Mouse (Mus musculus) midbrain, embryonic 12.5 days (tissue): ENCODE data around the gene H2-DMa. TPM values are rescaled to one million over a fixed set of nuclear protein-coding genes. Genes with fewer than 3 reads are reported as not detected.
"Not testable (repeated sequence)": the region's sequence is repeated elsewhere in the genome, so short reads cannot be mapped to it uniquely, and the experiment has no call there.

Experiments
- ATAC-seq: fragments of 200-750 bp; cut with Nextera tagmentation; 2 replicates; pipeline ENCODE4 v1.8.0; 2017; ENCODE audit warnings: low read depth, moderate TSS enrichment, moderate library complexity; ENCODE audit not compliant: low FRiP score
- H3K27ac ChIP-seq: fragments of 300-500 bp; sonication (generic); replicated peaks from 2 replicates; pipeline ENCODE4 v1.5.1; 2016; ENCODE audit warnings: mild to moderate bottlenecking
- H3K27me3 ChIP-seq: fragments of 300-500 bp; sonication (generic); 2 replicates; pipeline ENCODE4 v1.6.1; 2016; ENCODE audit warnings: mild to moderate bottlenecking
- H3K36me3 ChIP-seq: fragments of 300-500 bp; sonication (generic); 2 replicates; pipeline ENCODE4 v1.6.1; 2016
- H3K4me1 ChIP-seq: fragments of 300-500 bp; sonication (generic); 2 replicates; pipeline ENCODE4 v1.6.1; 2016
- H3K4me2 ChIP-seq: fragments of 300-500 bp; sonication (generic); replicated peaks from 2 replicates; pipeline ENCODE4 v1.6.1; 2016; ENCODE audit warnings: mild to moderate bottlenecking, moderate library complexity
- H3K4me3 ChIP-seq: fragments of 300-500 bp; sonication (generic); 2 replicates; pipeline ENCODE4 v1.5.1; 2016; ENCODE audit warnings: mild to moderate bottlenecking
- H3K9ac ChIP-seq: fragments of 300-500 bp; sonication (generic); replicated peaks from 2 replicates; pipeline ENCODE4 v1.6.1; 2016; ENCODE audit warnings: mild to moderate bottlenecking, moderate library complexity
- H3K9me3 ChIP-seq: fragments of 300-500 bp; sonication (generic); 2 replicates; pipeline ENCODE4 v1.6.1; 2016; ENCODE audit warnings: mild to moderate bottlenecking
- WGBS: fragments of 180-500 bp; shearing (Covaris S2); methylation state at CpG from one replicate; pipeline ENCODE4 v1.1.7; 2016; 5-methylcytosine and 5-hydroxymethylcytosine counted together
- polyA plus RNA-seq: library from polyadenylated mRNA; unstranded; fragments of >200 nt; fragmentation: Nextera tagmentation; extraction: Ambion mirVana; gene quantifications from 2 replicates; pipeline ENCODE4 v1.2.1, GENCODE M21; 2016

Gene H2-DMa
- polyA plus RNA-seq, 1 experiment from 2014 or later: 9.8 TPM

DNA sequence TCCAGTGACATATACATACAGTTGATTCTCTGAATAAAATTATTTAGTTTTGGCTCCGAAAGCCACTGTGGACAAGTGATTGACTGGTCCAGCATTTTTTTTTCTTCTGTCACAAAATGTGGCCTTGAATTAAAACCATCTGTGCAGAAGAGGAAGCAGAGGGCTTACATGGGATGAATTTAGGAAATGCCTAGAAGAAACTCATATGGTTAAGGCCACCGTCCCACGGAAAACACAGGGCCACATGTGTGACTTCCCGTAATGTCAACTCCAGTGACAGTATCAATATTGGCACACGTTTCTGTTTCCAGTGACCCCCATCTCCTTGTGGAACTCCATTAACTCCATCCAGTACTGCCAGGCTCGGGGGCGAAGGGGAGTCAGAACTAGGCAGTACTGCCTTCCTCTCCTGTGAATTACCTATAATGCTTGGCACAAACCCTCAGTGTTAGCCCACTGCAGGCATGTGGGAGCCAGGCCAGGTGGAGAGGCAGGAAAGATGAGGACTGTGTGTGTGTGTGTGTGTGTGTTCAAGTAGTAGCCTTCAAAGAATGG lies 23.2 kb downstream of the H2-DMa start:
- 86% methylated on average over 7 of the region's 7 CpGs for WGBS
- no peak overlapping the region for H3K4me3 ChIP-seq
- H3K4me2 ChIP-seq: no peak overlapping the region
- no peak overlapping the region for H3K9ac ChIP-seq
- no peak overlapping the region for H3K27ac ChIP-seq
- peaks cover 47% of the 10 kb centered on the region for H3K27me3 ChIP-seq
- no peaks in the 10 kb centered on the region for H3K9me3 ChIP-seq
- H3K36me3 ChIP-seq: no peaks in the 10 kb centered on the region
- ATAC-seq: no peak
- peaks cover 15% of the 10 kb centered on the region for H3K4me1 ChIP-seq

DNA sequence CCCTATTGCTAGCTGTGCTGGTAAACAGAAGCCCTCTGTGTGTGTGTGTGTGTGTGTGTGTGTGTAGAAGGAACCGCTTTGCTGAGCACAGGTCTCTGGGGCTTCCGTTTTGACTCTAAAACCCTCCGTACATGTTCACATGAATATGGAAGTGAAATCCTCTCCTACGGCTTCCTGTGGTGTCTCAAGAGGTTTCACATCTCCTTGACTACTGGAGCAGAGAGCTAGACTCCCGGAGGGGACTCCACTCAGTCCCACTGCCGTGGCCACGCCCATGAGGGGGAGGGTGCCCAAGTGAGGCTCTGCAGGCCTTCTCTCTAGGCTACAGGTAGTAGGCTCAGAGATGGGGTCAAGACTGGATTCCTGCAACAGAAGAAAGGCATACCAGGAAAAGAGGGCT lies 23.7 kb downstream of the H2-DMa start, which contains the start of gene H2-DMb2:
Gene H2-DMb2, plus strand, starts transcription at position 275 of the 400 bp plus-strand sequence.
- H3K4me2 ChIP-seq: no peak within 1 kb of the TSS
- WGBS: 33% methylated on average over 5 of the region's 7 CpGs

GRCm38 (mm10) chr17:34143461-34143860 lies 24.1 kb downstream of the H2-DMa start:
- no peak for ATAC-seq
- H3K27me3 ChIP-seq: peaks cover 37% of the 10 kb centered on the region
- no peak overlapping the region for H3K9ac ChIP-seq
- no peak overlapping the region for H3K4me2 ChIP-seq
- H3K27ac ChIP-seq: no peak overlapping the region
- no peak overlapping the region for H3K4me3 ChIP-seq
- no peaks in the 10 kb centered on the region for H3K9me3 ChIP-seq
- 60% methylated on average over 4 of the region's 5 CpGs for WGBS
- H3K4me1 ChIP-seq: peaks cover 15% of the 10 kb centered on the region
- H3K36me3 ChIP-seq: no peaks in the 10 kb centered on the region

More for the DNA sequence above, 23.7 kb downstream of the H2-DMa start, which contains the start of gene H2-DMb2:
- peaks cover 15% of the 10 kb centered on the region for H3K4me1 ChIP-seq
- no peak within 1 kb of the TSS for H3K27ac ChIP-seq
- H3K27me3 ChIP-seq: peaks cover 42% of the 10 kb centered on the region
- H3K4me3 ChIP-seq: no peak within 1 kb of the TSS
- H3K9me3 ChIP-seq: no peaks in the 10 kb centered on the region
- no peak within 1 kb of the TSS for H3K9ac ChIP-seq
- no peak for ATAC-seq
- no peaks in the 10 kb centered on the region for H3K36me3 ChIP-seq

GRCm38 (mm10) chr17:34144221-34144620 lies 24.9 kb downstream of the H2-DMa start:
- not testable (repeated sequence) for H3K4me2 ChIP-seq, ATAC-seq, H3K9ac ChIP-seq, H3K27ac ChIP-seq, H3K4me1 ChIP-seq, H3K36me3 ChIP-seq, H3K4me3 ChIP-seq, H3K9me3 ChIP-seq
- H3K27me3 ChIP-seq: peaks cover 30% of the 10 kb centered on the region
- WGBS: 93% methylated on average over 4 of the region's 4 CpGs

DNA sequence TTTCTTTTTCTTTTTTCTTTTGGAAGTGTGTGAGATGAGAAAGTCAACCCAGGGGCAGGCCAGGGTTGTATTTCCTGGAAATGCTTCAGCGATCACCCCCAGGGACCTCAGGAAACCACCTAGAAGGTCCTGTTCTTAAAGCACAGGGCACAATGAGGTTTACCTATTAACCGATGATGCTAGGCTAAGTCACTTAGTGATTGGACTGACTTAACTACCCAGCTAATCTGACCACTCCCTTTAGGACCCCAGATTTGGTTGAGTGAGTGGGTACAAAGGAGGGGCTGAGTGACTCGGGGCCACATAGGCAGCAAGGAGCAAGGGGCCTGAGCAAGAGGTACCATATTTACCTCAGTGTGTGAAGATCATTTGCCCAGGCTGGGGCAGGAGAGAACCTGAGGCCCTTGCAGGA lies 25.6 kb downstream of the H2-DMa start:
- Histone ChIP-seq H3K4me3 (no peak overlapping the region), H3K27me3 (peaks cover 23% of the 10 kb centered on the region), H3K27ac (no peak overlapping the region), H3K9me3 (no peaks in the 10 kb centered on the region), H3K4me2 (no peak overlapping the region), H3K9ac (no peak overlapping the region), H3K4me1 (0 out of 2 replicates have a peak, but pooled peaks cover 3% of the 10 kb centered on the region), H3K36me3 (no peaks in the 10 kb centered on the region)
- ATAC-seq: no peak
- WGBS: 81% methylated on average over 3 of the region's 3 CpGs

GRCm38 (mm10) chr17:34152923-34153322 lies 33.6 kb downstream of the H2-DMa start, which contains the start of gene H2-DMb1:
H2-DMb1 (plus strand) TSS chr17:34153072.
- no peak within 1 kb of the TSS for H3K4me2 ChIP-seq
- no peaks in the 10 kb centered on the region for H3K9me3 ChIP-seq
- H3K36me3 ChIP-seq: no peaks in the 10 kb centered on the region
- H3K9ac ChIP-seq: no peak within 1 kb of the TSS
- no peak within 1 kb of the TSS for H3K4me3 ChIP-seq
- H3K27me3 ChIP-seq: 0 out of 2 replicates have a peak, but pooled peaks cover 3% of the 10 kb centered on the region
- H3K4me1 ChIP-seq: no peaks in the 10 kb centered on the region
- H3K27ac ChIP-seq: no peak within 1 kb of the TSS
- no peak for ATAC-seq
- WGBS: 67% methylated on average over 4 of the region's 4 CpGs

- H3K4me3 ChIP-seq: no peak overlapping the region
- ATAC-seq: no peak
- 63% methylated on average over 5 of the region's 5 CpGs for WGBS
- H3K36me3 ChIP-seq: no peaks in the 10 kb centered on the region
- no peak overlapping the region for H3K9ac ChIP-seq
- no peaks in the 10 kb centered on the region for H3K4me1 ChIP-seq
- H3K27me3 ChIP-seq: 0 out of 2 replicates have a peak, but pooled peaks cover 6% of the 10 kb centered on the region
- H3K27ac ChIP-seq: no peak overlapping the region
- H3K4me2 ChIP-seq: no peak overlapping the region
- no peaks in the 10 kb centered on the region for H3K9me3 ChIP-seq
These were observed 36.2 kb downstream of the H2-DMa start for GRCm38 (mm10) chr17:34155534-34155933.

- no peak overlapping the region for H3K4me2 ChIP-seq
- H3K9me3 ChIP-seq: 0 out of 2 replicates have a peak, but pooled peaks cover 4% of the 10 kb centered on the region
- no peaks in the 10 kb centered on the region for H3K4me1 ChIP-seq
- ATAC-seq: no peak
- H3K36me3 ChIP-seq: no peaks in the 10 kb centered on the region
- H3K9ac ChIP-seq: no peak overlapping the region
- H3K27ac ChIP-seq: no peak overlapping the region
- H3K27me3 ChIP-seq: peaks cover 13% of the 10 kb centered on the region; the same call in 1 of the 2 replicates
- no peak overlapping the region for H3K4me3 ChIP-seq
- WGBS: 40% methylated on average over 9 of the region's 9 CpGs
These were observed 45.0 kb downstream of the H2-DMa start for GRCm38 (mm10) chr17:34164202-34164895.

DNA sequence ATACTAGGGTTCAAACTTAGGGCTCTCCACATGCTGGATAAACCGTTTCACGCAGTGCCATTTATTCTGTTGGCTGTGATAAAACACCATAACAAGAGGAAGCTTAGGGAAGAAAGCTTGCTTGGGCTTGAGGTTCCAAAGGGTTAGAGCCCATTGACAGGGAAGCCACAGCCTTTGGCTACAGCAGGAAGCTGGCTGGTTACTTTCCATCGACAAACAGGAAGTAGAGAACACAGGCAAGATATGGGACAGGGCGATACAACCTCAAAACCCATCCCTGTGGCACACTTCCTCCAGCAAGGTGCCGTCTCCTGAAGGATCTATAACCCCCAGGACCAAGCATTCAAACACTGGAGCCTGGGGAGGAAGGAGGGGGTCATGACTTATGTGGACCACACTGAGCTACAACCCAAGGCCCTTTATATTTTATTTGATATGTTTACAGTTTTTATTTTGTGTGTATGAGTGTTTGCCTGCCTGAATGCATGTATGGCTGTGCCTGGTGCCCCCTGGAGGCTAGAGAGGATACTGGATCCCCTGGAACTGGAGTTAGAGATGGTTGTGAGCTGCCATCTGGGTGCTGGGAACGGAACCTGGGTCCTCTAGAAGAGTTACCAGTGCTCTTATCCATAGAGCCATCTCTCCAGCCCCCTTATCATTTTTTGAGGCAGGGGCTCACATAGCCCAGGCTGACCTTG lies 45.8 kb downstream of the H2-DMa start:
- 0 out of 2 replicates have a peak, but pooled peaks cover 4% of the 10 kb centered on the region for H3K9me3 ChIP-seq
- WGBS: 86% methylated on average over 6 of the region's 6 CpGs
- peaks cover 13% of the 10 kb centered on the region; the same call in 1 of the 2 replicates for H3K27me3 ChIP-seq
- H3K9ac ChIP-seq: no peak overlapping the region
- ATAC-seq: no peak
- H3K4me1 ChIP-seq: no peaks in the 10 kb centered on the region
- no peak overlapping the region for H3K27ac ChIP-seq
- no peak overlapping the region for H3K4me3 ChIP-seq
- H3K4me2 ChIP-seq: no peak overlapping the region
- H3K36me3 ChIP-seq: no peaks in the 10 kb centered on the region

GRCm38 (mm10) chr17:34169279-34169678 lies 49.9 kb downstream of the H2-DMa start:
- Histone ChIP-seq H3K27ac (no peak overlapping the region), H3K4me2 (no peak overlapping the region), H3K27me3 (peaks cover 14% of the 10 kb centered on the region; the same call in 1 of the 2 replicates), H3K9ac (no peak overlapping the region), H3K36me3 (no peaks in the 10 kb centered on the region), H3K9me3 (peaks cover 11% of the 10 kb centered on the region; the same call in 1 of the 2 replicates), H3K4me3 (no peak overlapping the region), H3K4me1 (no peaks in the 10 kb centered on the region)
- no peak for ATAC-seq
- WGBS: 11% methylated on average over 2 of the region's 2 CpGs

- Histone ChIP-seq H3K36me3 (no peaks in the 10 kb centered on the region), H3K27ac (no peak overlapping the region), H3K4me3 (no peak overlapping the region), H3K4me2 (no peak overlapping the region), H3K27me3 (peaks cover 20% of the 10 kb centered on the region; the same call in 1 of the 2 replicates), H3K9me3 (peaks cover 10% of the 10 kb centered on the region; the same call in 1 of the 2 replicates), H3K4me1 (no peaks in the 10 kb centered on the region), H3K9ac (no peak overlapping the region)
- WGBS: 23% methylated on average over 4 of the region's 4 CpGs
- ATAC-seq: no peak
These were observed 51.1 kb downstream of the H2-DMa start for GRCm38 (mm10) chr17:34170487-34170876.
